Mouse (Mus musculus) C2C12 (cell line): ENCODE measurements around the gene Olfr596.

ENCODE experiments used
- CEBPB ChIP-seq: IDR thresholded peaks from one replicate; pipeline ENCODE4 v1.6.1; 2011; ENCODE audit warnings: low read depth, mild to moderate bottlenecking, control low read depth, moderate library complexity
- CTCF ChIP-seq: IDR thresholded peaks from one replicate; pipeline ENCODE4 v1.5.1; 2011; ENCODE audit not compliant: control insufficient read depth, insufficient read depth, insufficient read length
- MAX ChIP-seq: IDR thresholded peaks from one replicate; pipeline ENCODE4 v1.6.1; 2011; ENCODE audit warnings: mild to moderate bottlenecking, control low read depth
- MYOG ChIP-seq: IDR thresholded peaks from one replicate; pipeline ENCODE4 v1.6.1; 2011; ENCODE audit not compliant: control insufficient read depth, insufficient read length; ENCODE audit errors: extremely low read depth
- USF1 ChIP-seq: IDR thresholded peaks from one replicate; pipeline ENCODE4 v1.6.1; 2011; ENCODE audit warnings: low read depth, mild to moderate bottlenecking, control low read depth, moderate library complexity

GRCm38 (mm10) chr7:103323268-103323667 is 17.8 kb downstream of the Olfr596 start, which contains the start of gene Olfr598:
- TF ChIP-seq CTCF (no peak), MYOG (no peak), MAX (no peak), CEBPB (no peak), USF1 (no peak)
